Mouse (Mus musculus) liver, embryonic 15.5 days (tissue): ENCODE data around the gene Osbpl3. TPM values are rescaled to one million over a fixed set of nuclear protein-coding genes. Genes with fewer than 3 reads are reported as not detected.

Source experiments
- ATAC-seq: fragments of 200-750 bp; cut with Nextera tagmentation; 2 replicates; pipeline ENCODE4 v1.8.0; 2017; ENCODE audit warnings: moderate number of reproducible peaks, mild to moderate bottlenecking, moderate library complexity; ENCODE audit not compliant: insufficient read depth
- H3K27ac ChIP-seq: fragments of 300-500 bp; sonication (generic); replicated peaks from 2 replicates; pipeline ENCODE4 v1.5.1; 2015; ENCODE audit warnings: mild to moderate bottlenecking, inconsistent platforms
- H3K27me3 ChIP-seq: fragments of 300-500 bp; sonication (generic); 2 replicates; pipeline ENCODE4 v1.6.1; 2015; ENCODE audit warnings: mild to moderate bottlenecking, inconsistent platforms
- H3K36me3 ChIP-seq: fragments of 300-500 bp; sonication (generic); replicated peaks from 2 replicates; pipeline ENCODE4 v1.6.1; 2015; ENCODE audit warnings: moderate library complexity, mild to moderate bottlenecking, inconsistent platforms
- H3K4me1 ChIP-seq: fragments of 300-500 bp; sonication (generic); replicated peaks from 2 replicates; pipeline ENCODE4 v1.6.1; 2015; ENCODE audit warnings: inconsistent platforms
- H3K4me2 ChIP-seq: fragments of 300-500 bp; sonication (generic); 2 replicates; pipeline ENCODE4 v1.6.1; 2015; ENCODE audit warnings: moderate library complexity, mild to moderate bottlenecking, inconsistent platforms
- H3K4me3 ChIP-seq: fragments of 300-500 bp; sonication (generic); replicated peaks from 2 replicates; pipeline ENCODE4 v1.5.1; 2015; ENCODE audit warnings: mild to moderate bottlenecking, inconsistent platforms
- H3K9ac ChIP-seq: fragments of 300-500 bp; sonication (generic); 2 replicates; pipeline ENCODE4 v1.6.1; 2015; ENCODE audit warnings: moderate library complexity, mild to moderate bottlenecking, inconsistent platforms
- H3K9me3 ChIP-seq: fragments of 300-500 bp; sonication (generic); replicated peaks from 2 replicates; pipeline ENCODE4 v1.6.1; 2016; ENCODE audit warnings: inconsistent platforms
- WGBS: fragments of 180-500 bp; shearing (Covaris S2); methylation state at CpG from one replicate; pipeline ENCODE4 v1.1.7; 2015; ENCODE audit warnings: mixed read lengths; ENCODE audit not compliant: insufficient replicate concordance; 5-methylcytosine and 5-hydroxymethylcytosine counted together
- polyA plus RNA-seq: library from polyadenylated mRNA; unstranded; fragments of >200 nt; fragmentation: Nextera tagmentation; extraction: Ambion mirVana; gene quantifications from 2 replicates; pipeline ENCODE4 v1.2.1, GENCODE M21; 2015

Gene Osbpl3
- polyA plus RNA-seq, 1 experiment from 2014 or later, result 0.64 TPM

DNA sequence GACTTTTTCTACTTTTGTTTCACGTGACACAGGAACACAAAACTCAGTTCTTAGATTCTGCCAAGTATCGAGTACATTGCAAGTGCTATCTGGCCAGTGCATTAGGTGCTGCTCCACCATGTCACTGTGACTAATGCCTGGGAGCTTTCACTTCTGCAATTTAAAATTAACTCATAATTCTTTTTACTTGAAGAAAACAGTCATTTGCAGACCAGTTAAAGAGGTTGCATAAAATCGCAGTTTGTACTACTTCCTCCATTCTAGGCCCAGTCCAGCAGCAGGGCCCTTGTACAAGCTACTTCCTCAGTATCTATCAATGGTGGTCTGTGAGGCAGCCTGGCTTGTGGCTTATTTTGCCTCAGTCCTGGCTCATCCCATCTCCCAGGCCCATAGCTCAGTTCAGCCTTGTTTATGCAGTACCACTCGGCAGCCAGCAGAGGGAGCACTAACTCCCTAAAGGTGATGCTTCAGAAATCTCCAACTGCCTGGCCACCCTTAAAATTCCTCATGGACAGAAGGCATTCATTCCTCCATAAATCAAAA, 151.0 kb downstream of the Osbpl3 start:
- WGBS, result 36% methylated on average over 4 of the region's 4 CpGs
- Histone ChIP-seq H3K27me3 (no peaks in the 10 kb centered on the region), H3K4me3 (no peak overlapping the region), H3K9me3 (no peaks in the 10 kb centered on the region), H3K4me2 (no peak overlapping the region), H3K4me1 (no peaks in the 10 kb centered on the region), H3K9ac (no peak overlapping the region), H3K27ac (no peak overlapping the region), H3K36me3 (no peaks in the 10 kb centered on the region)
- ATAC-seq, result no peak

DNA sequence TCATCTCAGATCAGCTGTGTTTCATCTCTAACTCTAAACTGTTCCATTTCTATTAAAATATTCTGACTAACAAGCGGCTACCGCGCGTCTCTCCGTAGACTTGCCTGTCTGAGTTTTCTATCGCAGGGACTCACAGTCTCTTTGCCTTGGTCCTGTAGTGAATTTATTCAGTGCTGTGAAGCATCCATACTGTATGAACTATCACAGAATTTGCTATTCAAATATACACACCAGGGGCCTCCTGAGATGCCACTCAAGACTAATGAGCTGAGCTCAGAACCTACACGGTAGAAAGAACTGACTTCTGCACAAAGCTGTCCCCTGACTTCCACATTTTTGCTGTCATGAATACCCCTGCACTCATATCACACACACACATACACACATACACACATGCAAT, 154.9 kb downstream of the Osbpl3 start:
- Histone ChIP-seq H3K4me3 (no peak overlapping the region), H3K27ac (no peak overlapping the region), H3K27me3 (no peaks in the 10 kb centered on the region), H3K4me1 (no peaks in the 10 kb centered on the region), H3K36me3 (no peaks in the 10 kb centered on the region), H3K4me2 (no peak overlapping the region), H3K9ac (no peak overlapping the region), H3K9me3 (no peaks in the 10 kb centered on the region)
- ATAC-seq, result no peak
- 83% methylated on average over 7 of the region's 7 CpGs for WGBS

DNA sequence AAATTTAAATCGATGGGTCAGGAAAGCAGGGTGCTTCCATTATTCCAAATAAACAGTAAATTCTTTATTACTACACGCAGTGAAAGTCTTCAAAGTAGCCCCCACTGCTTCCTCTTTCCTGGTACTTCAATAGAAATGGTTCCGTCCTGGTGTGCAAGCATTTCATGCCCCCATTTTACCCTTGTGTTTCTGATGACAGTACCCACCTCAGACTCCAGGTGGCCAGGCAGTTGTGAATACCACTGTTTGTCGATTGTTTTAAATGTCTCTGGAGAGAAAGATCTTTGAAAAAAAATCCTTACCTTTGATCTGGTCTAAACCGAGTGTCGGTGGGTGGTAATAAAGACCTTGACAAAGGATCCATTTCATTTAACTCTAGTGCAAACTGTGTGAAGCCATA, 155.4 kb downstream of the Osbpl3 start:
- no peak for ATAC-seq
- no peak overlapping the region for H3K9ac ChIP-seq
- H3K9me3 ChIP-seq, result no peaks in the 10 kb centered on the region
- no peak overlapping the region for H3K4me3 ChIP-seq
- no peaks in the 10 kb centered on the region for H3K4me1 ChIP-seq
- no peaks in the 10 kb centered on the region for H3K36me3 ChIP-seq
- H3K27me3 ChIP-seq, result no peaks in the 10 kb centered on the region
- H3K4me2 ChIP-seq, result no peak overlapping the region
- H3K27ac ChIP-seq, result no peak overlapping the region
- WGBS, result 63% methylated on average over 6 of the region's 6 CpGs

DNA sequence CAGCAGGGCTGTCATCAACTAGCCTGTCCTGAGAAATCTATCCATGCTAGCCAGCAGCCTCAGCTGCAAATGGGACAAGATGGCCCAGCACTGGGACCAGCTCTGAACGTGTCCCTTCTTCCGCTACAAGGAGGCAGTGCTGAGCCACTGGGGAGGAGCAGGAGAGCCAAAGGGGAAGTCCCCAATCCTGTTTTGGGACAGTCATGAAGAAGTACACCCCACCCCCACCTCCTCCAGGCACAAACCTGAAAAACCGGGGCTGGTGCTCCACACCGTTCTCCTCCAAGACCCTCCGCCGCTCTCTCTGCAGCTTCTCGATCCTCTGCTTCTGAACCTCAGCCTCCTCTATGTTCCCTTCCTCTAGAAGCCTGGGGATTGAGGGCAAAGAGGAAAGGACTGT, 156.9 kb downstream of the Osbpl3 start:
- Histone ChIP-seq H3K9me3 (no peaks in the 10 kb centered on the region), H3K27me3 (no peaks in the 10 kb centered on the region), H3K9ac (no peak overlapping the region), H3K36me3 (no peaks in the 10 kb centered on the region), H3K4me1 (no peaks in the 10 kb centered on the region), H3K27ac (no peak overlapping the region), H3K4me2 (no peak overlapping the region), H3K4me3 (no peak overlapping the region)
- 67% methylated on average over 7 of the region's 7 CpGs for WGBS
- no peak for ATAC-seq

DNA sequence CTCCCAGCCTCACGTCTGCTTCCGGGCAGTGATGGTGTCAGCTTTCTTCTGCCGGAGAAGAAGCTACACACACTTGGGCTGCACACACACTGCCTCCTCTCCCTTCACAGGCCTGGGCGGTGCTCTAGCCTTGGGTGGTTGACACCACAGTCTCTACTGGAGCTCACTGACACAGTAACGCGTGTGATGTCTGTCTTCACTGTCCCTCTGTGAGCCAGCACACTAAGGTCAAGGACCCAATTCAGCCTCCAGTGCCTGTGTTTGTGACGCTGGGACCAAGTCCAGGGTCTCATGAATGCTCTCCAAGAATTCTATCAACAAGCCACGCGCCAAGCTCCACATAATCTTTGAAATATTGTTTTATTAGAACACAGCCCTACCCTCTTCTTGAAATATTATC, 158.3 kb downstream of the Osbpl3 start:
- ATAC-seq, result no peak
- Histone ChIP-seq H3K9ac (no peak overlapping the region), H3K4me2 (no peak overlapping the region), H3K36me3 (no peaks in the 10 kb centered on the region), H3K27ac (no peak overlapping the region), H3K9me3 (no peaks in the 10 kb centered on the region), H3K4me3 (no peak overlapping the region), H3K4me1 (no peaks in the 10 kb centered on the region), H3K27me3 (no peaks in the 10 kb centered on the region)
- 81% methylated on average over 9 of the region's 9 CpGs for WGBS

DNA sequence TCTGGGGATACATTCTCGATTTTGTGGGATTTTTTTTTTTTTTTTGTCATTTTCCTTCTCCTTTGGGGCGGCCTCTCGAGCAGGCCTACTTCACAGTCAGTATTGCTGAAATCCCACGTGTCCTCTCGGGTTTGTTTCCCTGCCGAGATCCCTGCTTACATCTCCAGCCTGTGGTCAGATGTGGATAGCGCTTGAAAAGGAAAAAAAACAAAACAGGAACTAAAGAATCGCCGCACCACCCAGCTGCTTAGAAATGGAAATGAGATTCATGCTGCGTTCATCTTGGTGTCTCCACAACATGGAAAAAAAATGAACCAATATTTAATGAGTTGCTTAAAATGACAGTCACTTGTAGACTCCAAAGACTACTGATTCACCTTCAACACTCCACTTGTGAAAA, 160.9 kb downstream of the Osbpl3 start:
- Histone ChIP-seq H3K4me3 (no peak overlapping the region), H3K9me3 (no peaks in the 10 kb centered on the region), H3K27ac (no peak overlapping the region), H3K36me3 (no peaks in the 10 kb centered on the region), H3K27me3 (no peaks in the 10 kb centered on the region), H3K4me1 (peaks cover 4% of the 10 kb centered on the region; the same call in 1 of the 2 replicates), H3K4me2 (no peak overlapping the region), H3K9ac (no peak overlapping the region)
- 41% methylated on average over 10 of the region's 10 CpGs for WGBS
- ATAC-seq, result no peak

DNA sequence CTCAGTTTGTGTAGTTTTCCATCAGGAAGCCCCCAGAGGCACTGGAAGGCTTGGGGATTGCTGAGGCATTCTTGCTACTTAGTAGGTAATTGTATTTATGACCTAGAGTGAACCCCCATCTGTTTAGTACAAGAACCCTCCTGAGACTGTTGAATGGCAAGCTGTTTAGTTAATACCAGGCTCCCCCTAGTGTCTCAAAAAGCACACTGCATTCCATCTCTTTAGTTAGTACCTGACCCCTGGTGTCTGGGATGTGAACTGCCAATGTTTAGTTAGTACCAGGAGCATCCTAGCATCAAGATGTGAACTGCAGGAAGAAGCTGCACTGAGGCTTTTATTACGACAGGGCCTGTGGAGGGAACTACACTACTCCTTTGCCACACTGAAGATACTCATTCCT, 161.9 kb downstream of the Osbpl3 start:
- no peaks in the 10 kb centered on the region for H3K27me3 ChIP-seq
- WGBS, result 26% methylated on average over 1 of the region's 1 CpGs
- H3K4me3 ChIP-seq, result no peak overlapping the region
- ATAC-seq, result no peak
- no peak overlapping the region for H3K27ac ChIP-seq
- no peaks in the 10 kb centered on the region for H3K9me3 ChIP-seq
- H3K4me1 ChIP-seq, result peaks cover 4% of the 10 kb centered on the region; the same call in 1 of the 2 replicates
- no peak overlapping the region for H3K9ac ChIP-seq
- H3K36me3 ChIP-seq, result no peaks in the 10 kb centered on the region
- no peak overlapping the region for H3K4me2 ChIP-seq

DNA sequence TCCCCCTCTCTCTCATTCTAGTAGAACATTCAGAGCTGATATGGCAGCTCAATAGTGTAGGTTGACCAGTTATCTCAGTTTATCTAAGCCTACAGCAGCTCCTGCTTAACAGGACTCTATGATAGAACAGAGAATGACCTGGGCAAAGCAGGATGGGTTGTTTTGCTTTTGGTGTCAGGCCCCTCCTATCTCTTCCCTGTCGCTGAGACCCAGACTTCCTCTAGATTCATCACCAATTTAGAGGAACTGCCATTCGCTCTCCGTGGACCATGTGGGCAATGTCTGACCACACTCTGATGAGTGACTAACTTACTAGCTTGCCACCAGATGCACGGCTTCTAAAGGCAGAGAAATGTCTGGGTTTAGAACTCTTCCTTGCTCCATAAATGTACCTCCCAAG, 164.4 kb downstream of the Osbpl3 start:
- Histone ChIP-seq H3K36me3 (no peaks in the 10 kb centered on the region), H3K4me1 (peaks cover 4% of the 10 kb centered on the region; the same call in 1 of the 2 replicates)
- 9% methylated on average over 4 of the region's 4 CpGs for WGBS

DNA sequence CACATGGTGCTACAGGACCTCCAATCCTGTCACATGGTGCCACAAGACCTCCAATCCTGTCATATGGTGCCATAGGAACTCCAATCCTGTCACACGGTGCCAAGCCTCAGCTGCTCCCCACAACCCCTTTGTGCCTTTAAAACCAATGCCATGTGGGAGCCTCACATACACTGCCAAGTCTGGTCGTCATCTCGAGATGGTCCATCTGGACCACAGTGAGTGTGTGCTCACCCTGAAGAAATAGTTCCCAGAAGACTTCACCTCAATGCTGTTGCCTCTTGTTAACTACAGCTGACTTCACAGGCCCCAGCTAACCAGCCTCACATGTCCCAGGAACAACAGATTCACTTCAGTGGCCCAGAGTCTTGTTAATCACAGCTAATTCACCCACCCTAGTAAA, 169.1 kb downstream of the Osbpl3 start:
- Histone ChIP-seq H3K27ac (no peak overlapping the region), H3K4me3 (no peak overlapping the region), H3K4me2 (no peak overlapping the region), H3K27me3 (no peaks in the 10 kb centered on the region), H3K9ac (no peak overlapping the region), H3K9me3 (no peaks in the 10 kb centered on the region), H3K4me1 (peaks cover 3% of the 10 kb centered on the region; the same call in 1 of the 2 replicates), H3K36me3 (no peaks in the 10 kb centered on the region)
- no peak for ATAC-seq
- WGBS, result 59% methylated on average over 3 of the region's 3 CpGs

More for the DNA sequence above, 164.4 kb downstream of the Osbpl3 start:
- no peaks in the 10 kb centered on the region for H3K27me3 ChIP-seq
- ATAC-seq, result no peak
- no peak overlapping the region for H3K27ac ChIP-seq
- no peak overlapping the region for H3K4me2 ChIP-seq
- H3K9me3 ChIP-seq, result no peaks in the 10 kb centered on the region
- H3K9ac ChIP-seq, result no peak overlapping the region
- H3K4me3 ChIP-seq, result no peak overlapping the region

DNA sequence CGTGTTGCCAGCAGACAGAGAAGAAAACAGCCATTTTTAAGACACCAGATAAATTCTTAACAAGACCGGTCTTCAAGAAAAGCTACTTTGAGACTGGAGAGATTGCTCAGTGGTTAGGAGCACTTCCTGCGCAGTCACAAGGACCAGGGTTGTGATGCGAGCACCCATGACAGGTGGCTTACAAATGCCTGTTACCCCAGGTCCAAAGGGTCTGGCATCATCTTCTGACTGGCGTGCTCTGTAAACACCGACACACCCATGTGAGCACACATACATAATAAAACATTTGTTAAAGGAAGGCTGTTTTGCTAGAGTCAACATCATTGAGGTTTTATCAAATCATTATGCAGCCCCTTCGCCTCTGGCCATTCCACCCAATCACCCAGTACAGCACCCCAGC, 176.4 kb downstream of the Osbpl3 start:
- Histone ChIP-seq H3K9me3 (no peaks in the 10 kb centered on the region), H3K27me3 (no peaks in the 10 kb centered on the region), H3K9ac (no peak overlapping the region), H3K27ac (no peak overlapping the region), H3K4me1 (no peaks in the 10 kb centered on the region), H3K4me3 (no peak overlapping the region), H3K36me3 (no peaks in the 10 kb centered on the region), H3K4me2 (no peak overlapping the region)
- WGBS, result 63% methylated on average over 7 of the region's 7 CpGs
- ATAC-seq, result no peak

DNA sequence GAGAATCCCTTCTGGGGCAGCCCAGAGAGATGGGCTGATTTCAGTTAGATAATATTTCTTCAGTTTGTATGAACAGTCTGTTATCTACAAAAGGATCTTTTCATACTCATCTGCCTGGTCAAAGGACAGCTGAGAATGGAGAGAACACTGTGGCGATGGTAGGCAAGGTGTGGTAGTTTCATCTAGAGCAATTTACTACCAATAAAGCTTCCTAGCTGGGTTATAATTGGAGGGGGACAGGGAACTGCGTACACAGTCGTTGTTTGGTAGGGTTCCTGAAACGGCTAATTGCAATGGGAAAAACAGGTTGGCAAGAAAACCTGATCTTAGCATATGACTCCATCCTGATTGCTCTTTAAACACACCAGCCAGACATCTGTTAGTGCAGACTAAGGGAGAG, 182.1 kb downstream of the Osbpl3 start:
- ATAC-seq, result no peak
- H3K9me3 ChIP-seq, result no peaks in the 10 kb centered on the region
- no peaks in the 10 kb centered on the region for H3K27me3 ChIP-seq
- H3K4me2 ChIP-seq, result no peak overlapping the region
- no peak overlapping the region for H3K27ac ChIP-seq
- no peaks in the 10 kb centered on the region for H3K4me1 ChIP-seq
- WGBS, result 53% methylated on average over 4 of the region's 4 CpGs
- H3K9ac ChIP-seq, result no peak overlapping the region
- H3K36me3 ChIP-seq, result no peaks in the 10 kb centered on the region
- H3K4me3 ChIP-seq, result no peak overlapping the region

DNA sequence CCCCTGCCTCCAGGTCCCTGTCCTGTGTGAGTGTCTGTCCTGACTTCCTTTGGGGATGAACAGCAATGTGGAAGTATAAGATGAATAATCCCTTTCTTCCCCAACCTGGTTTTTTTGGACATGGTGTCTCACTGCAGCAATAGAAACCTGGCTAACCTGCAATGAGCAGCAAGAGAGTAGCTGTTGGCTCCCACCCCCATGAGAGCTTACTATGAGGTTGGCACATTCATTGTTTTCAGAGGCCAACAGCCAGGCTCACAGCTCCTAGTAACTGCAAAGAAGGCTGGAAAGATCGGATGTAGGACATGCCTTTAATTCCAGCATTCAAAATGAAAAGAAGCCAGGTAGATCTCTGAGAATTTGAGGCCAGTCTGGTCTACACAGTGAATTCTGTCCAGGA, 182.6 kb downstream of the Osbpl3 start:
- whole genome bisulfite sequencing, result 42% methylated on average over 1 of the region's 1 CpGs
- no peaks in the 10 kb centered on the region for H3K9me3 ChIP-seq
- H3K4me1 ChIP-seq, result no peaks in the 10 kb centered on the region
- ATAC-seq, result no peak
- no peak overlapping the region for H3K4me3 ChIP-seq
- no peak overlapping the region for H3K27ac ChIP-seq
- no peaks in the 10 kb centered on the region for H3K36me3 ChIP-seq
- no peak overlapping the region for H3K9ac ChIP-seq
- no peak overlapping the region for H3K4me2 ChIP-seq
- H3K27me3 ChIP-seq, result no peaks in the 10 kb centered on the region
